Mouse (Mus musculus): ENCODE measurements around the gene Zbtb3.

- TF ChIP-seq CTCF (IDR thresholded peaks at IDR 0.05; ENCODE audit: extremely low read depth, insufficient read depth, insufficient read length, insufficient replicate concordance) (no peak), POLR2A (IDR thresholded peaks at IDR 0.05; ENCODE audit: low read depth, low read length) (no peak)
Observed at GRCm38 (mm10) chr19:8798947-8799315, 3.4 kb upstream of the Zbtb3 start.
